Mouse (Mus musculus) G1E (cell line): ENCODE measurements at regions not wholly inside any gene's neighbourhood (a gene's known extent, or its start where the extent isn't known, plus 50 kb on each side); places are given as distances from the start of the nearest gene placed in this dataset.

Experiments
- CTCF ChIP-seq: IDR thresholded peaks from 2 replicates; pipeline ENCODE4 v1.5.1; 2012; ENCODE audit warnings: low read depth, low read length, inconsistent platforms, mixed read lengths
- GATA1 ChIP-seq: IDR thresholded peaks from 2 replicates; pipeline ENCODE4 v1.6.1; 2012; ENCODE audit warnings: borderline replicate concordance, low read length, inconsistent platforms, mixed read lengths
- GATA2 ChIP-seq: IDR thresholded peaks from 2 replicates; pipeline ENCODE4 v1.6.1; 2012; ENCODE audit warnings: low read depth, low read length, inconsistent platforms, borderline replicate concordance
- POLR2AphosphoS5 ChIP-seq: IDR thresholded peaks from 2 replicates; pipeline ENCODE4 v1.6.1; 2012; ENCODE audit warnings: low read depth, low read length, inconsistent platforms; ENCODE audit not compliant: insufficient replicate concordance
- TAL1 ChIP-seq: conservative IDR thresholded peaks from 2 replicates; pipeline ENCODE4 v1.6.1; 2012; ENCODE audit warnings: low read depth, low read length, inconsistent platforms, mixed read lengths

- TF ChIP-seq CTCF (no peak), POLR2AphosphoS5 (no peak), GATA1 (no peak), GATA2 (no peak), TAL1 (no peak)
These were observed 110.8 kb downstream of the Zfp365 start for GRCm38 (mm10) chr10:67801619-67802018.
